Mouse (Mus musculus) heart, embryonic 16.5 days (tissue): ENCODE results near the gene Pttg1. TPM values are rescaled to one million over a fixed set of nuclear protein-coding genes. Genes with fewer than 3 reads are reported as not detected.

ENCODE experiments used
- ATAC-seq: fragments of 200-750 bp; cut with Nextera tagmentation; replicated peaks from 2 replicates; pipeline ENCODE4 v1.8.0; 2017; ENCODE audit warnings: moderate number of reproducible peaks; ENCODE audit not compliant: insufficient read depth, low FRiP score; ENCODE audit errors: extremely low read depth
- H3K27ac ChIP-seq: fragments of 300-500 bp; sonication (generic); 2 replicates; pipeline ENCODE4 v1.5.1; 2014; ENCODE audit warnings: mild to moderate bottlenecking, low read length, control low read depth, moderate library complexity
- H3K27me3 ChIP-seq: fragments of 300-500 bp; sonication (generic); 2 replicates; pipeline ENCODE4 v1.6.1; 2014; ENCODE audit warnings: low read length, mixed read lengths; ENCODE audit not compliant: control insufficient read depth, insufficient read depth
- H3K36me3 ChIP-seq: fragments of 300-500 bp; sonication (generic); 2 replicates; pipeline ENCODE4 v1.6.1; 2014; ENCODE audit not compliant: control insufficient read depth, insufficient read depth
- H3K4me1 ChIP-seq: fragments of 300-500 bp; sonication (generic); 2 replicates; pipeline ENCODE4 v1.6.1; 2014; ENCODE audit warnings: low read length, mixed read lengths; ENCODE audit not compliant: control insufficient read depth, insufficient read depth
- H3K4me2 ChIP-seq: fragments of 300-500 bp; sonication (generic); 2 replicates; pipeline ENCODE4 v1.6.1; 2014; ENCODE audit warnings: low read depth, mild to moderate bottlenecking, control low read depth, low read length
- H3K4me3 ChIP-seq: fragments of 300-500 bp; sonication (generic); 2 replicates; pipeline ENCODE4 v1.5.1; 2014; ENCODE audit warnings: mild to moderate bottlenecking, control low read depth, low read length
- H3K9ac ChIP-seq: fragments of 300-500 bp; sonication (generic); 2 replicates; pipeline ENCODE4 v1.6.1; 2014; ENCODE audit warnings: low read length, control low read depth
- H3K9me3 ChIP-seq: fragments of 300-500 bp; sonication (generic); replicated peaks from 2 replicates; pipeline ENCODE4 v1.6.1; 2016; ENCODE audit warnings: low read length; ENCODE audit not compliant: control insufficient read depth
- WGBS: fragments of 180-500 bp; shearing (Covaris S2); extraction: QIAGEN DNeasy Blood & Tissue Kit; methylation state at CpG from one replicate; pipeline ENCODE4 v1.1.7; 2014; 5-methylcytosine and 5-hydroxymethylcytosine counted together
- microRNA counts: library from miRNA; unstranded; fragments of <30 nt; microRNA quantifications from one replicate; lab custom pipeline; 2016
- microRNA-seq: library from miRNA; unstranded; fragments of <30 nt; microRNA quantifications from one replicate; pipeline ENCODE4, GENCODE M21; 2017
- polyA plus RNA-seq: library from polyadenylated mRNA; unstranded; fragments of >200 nt; fragmentation: Nextera tagmentation; extraction: Ambion mirVana; gene quantifications from 2 replicates; pipeline ENCODE4 v1.2.1, GENCODE M21; 2015

Pttg1 gene
- polyA plus RNA-seq, 1 experiment from 2014 or later: 121 TPM

DNA sequence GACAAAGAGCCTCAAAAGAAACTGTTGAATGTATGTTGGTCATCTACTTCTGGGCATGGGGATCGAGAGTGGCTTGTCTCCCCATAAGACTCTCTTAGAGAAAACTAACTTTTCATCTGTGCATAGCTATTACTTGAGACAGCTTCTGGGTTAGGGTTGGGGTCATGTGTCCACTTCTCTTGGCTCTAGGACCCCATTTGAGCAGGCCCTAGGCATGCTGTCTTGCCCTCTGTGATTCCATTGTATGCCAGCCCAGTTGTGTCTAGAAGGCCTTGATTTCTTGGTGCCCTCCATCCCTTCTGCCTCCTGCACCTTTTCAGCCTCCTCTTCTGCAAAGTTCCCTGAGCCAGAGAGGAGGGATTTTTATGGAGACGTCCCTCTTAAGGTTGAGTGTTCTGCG is 54.2 kb downstream of the Pttg1 start:
- WGBS: 84% methylated on average over 3 of the region's 3 CpGs
- no peaks in the 10 kb centered on the region for H3K36me3 ChIP-seq
- no peaks in the 10 kb centered on the region for H3K27me3 ChIP-seq
- ATAC-seq: no peak
- no peak overlapping the region for H3K27ac ChIP-seq
- H3K4me2 ChIP-seq: no peak overlapping the region
- no peaks in the 10 kb centered on the region for H3K9me3 ChIP-seq
- H3K4me1 ChIP-seq: no peaks in the 10 kb centered on the region
- no peak overlapping the region for H3K4me3 ChIP-seq
- H3K9ac ChIP-seq: no peak overlapping the region

MicroRNA genes within 50 kb of the gene (microRNA counts, 519-probe panel; counts per million panel counts)
- microRNA mmu-miR-146a (lab: Ali Mortazavi, UCI): 2,886 counts per million, percentile 74 among the panel's probes with 10 or more counts

Small RNA genes within 50 kb of the gene (microRNA-seq; reads per million reads assigned to microRNA genes)
- gene Mir146: 103 reads per million, percentile 51 among the genes with 10 or more reads in this experiment

Other genes starting within 250 kb of the Pttg1 start
- 37.6 and 40.5 TPM in 2 replicates for gene Slu7, start 7.5 kb upstream of the Pttg1 start, polyA plus RNA-seq
- 6.2 and 6.3 TPM in 2 replicates for gene C1qtnf2, start 48.0 kb upstream of the Pttg1 start, polyA plus RNA-seq
- 19.5 and 20.4 TPM in 2 replicates for gene Ccnjl, start 102.5 kb upstream of the Pttg1 start, polyA plus RNA-seq
- 4.5 and 5.5 TPM in 2 replicates for gene 4933415A04Rik, start 160.8 kb upstream of the Pttg1 start, polyA plus RNA-seq
- gene Fabp6, start 175.3 kb upstream of the Pttg1 start, polyA plus RNA-seq: 18.3 TPM in 1 of 2 replicates, not detected in the other